Mouse (Mus musculus) cerebellum, adult 2 months (tissue): Measurements from ENCODE around the gene Gm29776. TPM values are rescaled to one million over a fixed set of nuclear protein-coding genes. Genes with fewer than 3 reads are reported as not detected.

Source experiments
- DNase-seq, 2 experiments: peaks; one replicate each; pipeline ENCODE4 v3.0.0; 2021
- H3K27ac ChIP-seq: fragments of 200-500 bp; 2 replicates; pipeline ENCODE4 v1.5.1; 2012; ENCODE audit warnings: low read length, control low read depth, inconsistent platforms; ENCODE audit not compliant: insufficient read depth
- H3K27me3 ChIP-seq: fragments of 200-500 bp; 2 replicates; pipeline ENCODE4 v1.6.1; 2012; ENCODE audit warnings: inconsistent platforms, mild to moderate bottlenecking, low read length, moderate library complexity; ENCODE audit not compliant: control insufficient read depth, insufficient read depth
- H3K4me1 ChIP-seq: fragments of 200-500 bp; 2 replicates; pipeline ENCODE4 v1.6.1; 2011; ENCODE audit warnings: low read length; ENCODE audit not compliant: control insufficient read depth, insufficient read depth
- H3K4me3 ChIP-seq: fragments of 200-500 bp; replicated peaks from 2 replicates; pipeline ENCODE3; 2011; ENCODE audit warnings: mild to moderate bottlenecking, low read depth, low read length, control low read depth; ENCODE audit not compliant: insufficient read depth
- CTCF ChIP-seq: fragments of 200-500 bp; IDR thresholded peaks from 2 replicates; pipeline ENCODE4 v1.5.1; 2011; ENCODE audit warnings: low read depth, mild to moderate bottlenecking, control low read depth, low read length, moderate library complexity, borderline replicate concordance; ENCODE audit not compliant: insufficient read depth
- POLR2A ChIP-seq: fragments of 200-500 bp; IDR thresholded peaks from 2 replicates; pipeline ENCODE4 v1.6.1; 2011; ENCODE audit warnings: low read length, control low read depth, borderline replicate concordance; ENCODE audit not compliant: insufficient read depth
- WGBS: fragments of 180-500 bp; shearing (Covaris S2); methylation state at CpG from one replicate; pipeline ENCODE4 v1.1.7; 2018; 5-methylcytosine and 5-hydroxymethylcytosine counted together
- polyA plus RNA-seq: library from polyadenylated mRNA; depleted of rRNA; stranded (reverse); fragments of >200 nt; gene quantifications from 2 replicates; pipeline ENCODE4 v1.2.3, GENCODE M21; 2012

Gene Gm29776
- polyA plus RNA-seq, 1 experiment, result 0.03 TPM

- WGBS, result 24% methylated on average over 7 of the region's 7 CpGs
- H3K4me3 ChIP-seq, result no peak overlapping the region
- DNase-seq, result peak; percentile 65 to 72
These were observed 22.2 kb upstream of the Gm29776 start for GRCm38 (mm10) chr14:54720654-54721350.

GRCm38 (mm10) chr14:54720041-54720440 is 21.4 kb upstream of the Gm29776 start:
- Histone ChIP-seq H3K27ac (no peak overlapping the region), H3K27me3 (no peaks in the 10 kb centered on the region), H3K4me1 (peaks cover 21% of the 10 kb centered on the region), H3K4me3 (no peak overlapping the region)
- 94% methylated on average over 11 of the region's 11 CpGs for WGBS
- DNase-seq, result no peak
- TF ChIP-seq POLR2A (no peak), CTCF (no peak)

More at GRCm38 (mm10) chr14:54720654-54721350, 22.2 kb upstream of the Gm29776 start:
- H3K27ac ChIP-seq, result peak overlapping the region; percentile 68
- H3K27me3 ChIP-seq, result no peaks in the 10 kb centered on the region
- H3K4me1 ChIP-seq, result peaks cover 21% of the 10 kb centered on the region
- TF ChIP-seq POLR2A (no peak), CTCF (no peak)

GRCm38 (mm10) chr14:54715402-54715801 is 16.8 kb upstream of the Gm29776 start:
- peaks cover 2% of the 10 kb centered on the region; the same call in 1 of the 2 replicates for H3K4me1 ChIP-seq
- H3K4me3 ChIP-seq, result no peak overlapping the region
- TF ChIP-seq CTCF, result no peak
- TF ChIP-seq POLR2A, result no peak
- H3K27me3 ChIP-seq, result no peaks in the 10 kb centered on the region
- no peak for DNase-seq
- H3K27ac ChIP-seq, result no peak overlapping the region
- 96% methylated on average over 1 of the region's 1 CpGs for WGBS

- DNase-seq, result peak; percentile 45 to 62
- H3K4me3 ChIP-seq, result peak overlapping the region; percentile 64
- TF ChIP-seq CTCF (no peak), POLR2A (no peak)
- H3K27ac ChIP-seq, result no peak overlapping the region
- H3K27me3 ChIP-seq, result no peaks in the 10 kb centered on the region
- 3% methylated on average over 15 of the region's 15 CpGs for WGBS
- 0 out of 2 replicates have a peak, but pooled peaks cover 2% of the 10 kb centered on the region for H3K4me1 ChIP-seq
These were observed 16.0 kb upstream of the Gm29776 start for GRCm38 (mm10) chr14:54714617-54715081.

- peak overlapping the region; percentile 64 for H3K4me3 ChIP-seq
- H3K27me3 ChIP-seq, result no peaks in the 10 kb centered on the region
- peak; percentile 83 to 84 for DNase-seq
- TF ChIP-seq POLR2A (peak; percentile 21; the same call in 1 of the 2 replicates), CTCF (peak; percentile 63; the same call in 1 of the 2 replicates)
- 0 out of 2 replicates have a peak overlapping the region, but pooled peaks have one; percentile 32 for H3K27ac ChIP-seq
- H3K4me1 ChIP-seq, result 0 out of 2 replicates have a peak, but pooled peaks cover 2% of the 10 kb centered on the region
- WGBS, result under 1% methylated on average over 13 of the region's 13 CpGs
These were observed 15.5 kb upstream of the Gm29776 start for GRCm38 (mm10) chr14:54714121-54714520.

GRCm38 (mm10) chr14:54712861-54713260 is 14.2 kb upstream of the Gm29776 start:
- H3K27me3 ChIP-seq, result no peaks in the 10 kb centered on the region
- WGBS, result 88% methylated on average over 8 of the region's 8 CpGs
- DNase-seq, result no peak
- TF ChIP-seq POLR2A (no peak), CTCF (no peak)
- no peak overlapping the region for H3K27ac ChIP-seq
- H3K4me3 ChIP-seq, result no peak overlapping the region
- H3K4me1 ChIP-seq, result 0 out of 2 replicates have a peak, but pooled peaks cover 2% of the 10 kb centered on the region

- Histone ChIP-seq H3K27ac (no peak within 1 kb of the TSS), H3K4me3 (no peak within 1 kb of the TSS), H3K4me1 (0 out of 2 replicates have a peak, but pooled peaks cover 2% of the 10 kb centered on the region), H3K27me3 (no peaks in the 10 kb centered on the region)
- DNase-seq, result no peak
- TF ChIP-seq CTCF (no peak), POLR2A (no peak)
- 89% methylated on average over 7 of the region's 7 CpGs for WGBS
These were observed 13.4 kb upstream of the Gm29776 start, which contains the start of gene Cebpe for GRCm38 (mm10) chr14:54712074-54712473. Gene Cebpe, minus strand, starts transcription at chr14:54712174.
